Mouse (Mus musculus) limb, embryonic 11.5 days (tissue): ENCODE results near the gene Obscn. TPM values are rescaled to one million over a fixed set of nuclear protein-coding genes. Genes with fewer than 3 reads are reported as not detected.

Source experiments
- ATAC-seq: fragments of 200-750 bp; cut with Nextera tagmentation; 2 replicates; pipeline ENCODE4 v1.8.0; 2017; ENCODE audit warnings: low read depth; ENCODE audit not compliant: insufficient number of reproducible peaks, low FRiP score, low TSS enrichment
- DNase-seq: peaks from one replicate; pipeline ENCODE4 v3.0.0-alpha.2; 2015; ENCODE audit warnings: low spot score
- H3K27ac ChIP-seq: fragments of 300-500 bp; sonication (generic); replicated peaks from 2 replicates; pipeline ENCODE4 v1.5.1; 2014; ENCODE audit warnings: low read depth, mild to moderate bottlenecking, low read length
- H3K27me3 ChIP-seq: fragments of 300-500 bp; sonication (generic); 2 replicates; pipeline ENCODE4 v1.6.1; 2014; ENCODE audit warnings: mild to moderate bottlenecking, low read length, mixed read lengths; ENCODE audit not compliant: control insufficient read depth, insufficient read depth
- H3K36me3 ChIP-seq: fragments of 300-500 bp; sonication (generic); 2 replicates; pipeline ENCODE4 v1.6.1; 2014; ENCODE audit warnings: mild to moderate bottlenecking, low read length, moderate library complexity, mixed read lengths; ENCODE audit not compliant: control insufficient read depth, insufficient read depth
- H3K4me1 ChIP-seq: fragments of 300-500 bp; sonication (generic); 2 replicates; pipeline ENCODE4 v1.6.1; 2014; ENCODE audit warnings: low read length, mixed read lengths; ENCODE audit not compliant: control insufficient read depth, insufficient read depth
- H3K4me2 ChIP-seq: fragments of 300-500 bp; sonication (generic); 2 replicates; pipeline ENCODE4 v1.6.1; 2014; ENCODE audit warnings: low read depth, mild to moderate bottlenecking, moderate library complexity; ENCODE audit not compliant: severe bottlenecking
- H3K4me3 ChIP-seq: fragments of 300-500 bp; sonication (generic); 2 replicates; pipeline ENCODE4 v1.5.1; 2014; ENCODE audit warnings: low read depth, low read length
- H3K9ac ChIP-seq: fragments of 300-500 bp; sonication (generic); 2 replicates; pipeline ENCODE4 v1.6.1; 2014; ENCODE audit warnings: mild to moderate bottlenecking, low read length
- H3K9me3 ChIP-seq: fragments of 300-500 bp; sonication (generic); 2 replicates; pipeline ENCODE4 v1.6.1; 2016; ENCODE audit warnings: low read length; ENCODE audit not compliant: control insufficient read depth
- WGBS: fragments of 180-500 bp; shearing (Covaris S2); extraction: QIAGEN DNeasy Blood & Tissue Kit; methylation state at CpG from one replicate; pipeline ENCODE4 v1.1.7; 2014; 5-methylcytosine and 5-hydroxymethylcytosine counted together
- polyA plus RNA-seq: library from polyadenylated mRNA; unstranded; fragments of >200 nt; fragmentation: Nextera tagmentation; extraction: Ambion mirVana; gene quantifications from 2 replicates; pipeline ENCODE4 v1.2.1, GENCODE M21; 2014

The Obscn gene
- polyA plus RNA-seq, 1 experiment from 2014 or later = 0.08 TPM

DNA sequence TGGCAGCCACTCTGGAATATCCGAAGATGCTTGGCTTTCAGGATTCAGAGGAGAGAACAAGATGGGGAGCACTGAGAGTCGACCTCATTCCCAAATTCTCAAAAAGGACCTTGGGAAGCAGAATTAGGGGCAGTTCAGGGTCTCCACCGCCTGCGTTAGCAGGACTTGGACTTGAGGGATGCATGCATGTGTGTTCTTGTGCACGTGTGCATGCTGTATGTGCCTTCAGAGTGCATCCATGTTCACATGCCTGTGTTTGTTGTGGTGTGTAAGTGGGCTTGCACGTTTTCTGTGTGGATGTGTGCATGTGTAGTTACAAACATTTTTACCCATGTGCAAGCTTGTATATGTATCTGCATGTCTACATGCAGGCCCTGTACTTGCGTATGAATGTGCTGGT is 172.0 kb downstream of the Obscn start:
- Histone ChIP-seq H3K4me2 (no peak overlapping the region), H3K4me1 (no peaks in the 10 kb centered on the region), H3K36me3 (no peaks in the 10 kb centered on the region), H3K9ac (no peak overlapping the region), H3K27ac (no peak overlapping the region), H3K4me3 (no peak overlapping the region), H3K27me3 (peaks cover 19% of the 10 kb centered on the region), H3K9me3 (no peaks in the 10 kb centered on the region)
- ATAC-seq (no peak), DNase-seq (no peak)
- WGBS = 86% methylated on average over 7 of the region's 7 CpGs

DNA sequence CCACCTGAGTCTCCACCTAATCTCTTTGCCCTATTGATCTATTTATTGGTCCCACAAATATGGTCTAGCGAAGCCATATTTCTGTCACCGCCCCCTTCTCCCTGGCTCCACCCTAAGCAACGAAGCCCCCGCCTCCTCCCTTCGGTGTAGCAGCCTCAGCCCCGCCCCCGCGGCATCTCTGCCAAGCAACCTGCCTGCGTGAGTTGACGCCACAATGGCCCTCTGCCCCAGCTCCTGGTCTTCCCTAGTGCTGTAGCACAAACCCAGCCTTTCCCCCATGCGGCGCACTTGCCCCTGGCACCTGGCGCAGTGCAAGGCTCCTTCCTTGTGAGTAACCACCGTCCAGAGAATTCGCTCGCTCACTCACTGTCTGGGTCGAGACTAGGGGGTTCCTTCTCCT is 172.7 kb downstream of the Obscn start:
- Histone ChIP-seq H3K27ac (no peak overlapping the region), H3K36me3 (no peaks in the 10 kb centered on the region), H3K4me3 (no peak overlapping the region), H3K9ac (no peak overlapping the region), H3K9me3 (no peaks in the 10 kb centered on the region), H3K27me3 (peaks cover 21% of the 10 kb centered on the region), H3K4me2 (no peak overlapping the region), H3K4me1 (no peaks in the 10 kb centered on the region)
- 38% methylated on average over 17 of the region's 17 CpGs for WGBS
- ATAC-seq (no peak), DNase-seq (no peak)

DNA sequence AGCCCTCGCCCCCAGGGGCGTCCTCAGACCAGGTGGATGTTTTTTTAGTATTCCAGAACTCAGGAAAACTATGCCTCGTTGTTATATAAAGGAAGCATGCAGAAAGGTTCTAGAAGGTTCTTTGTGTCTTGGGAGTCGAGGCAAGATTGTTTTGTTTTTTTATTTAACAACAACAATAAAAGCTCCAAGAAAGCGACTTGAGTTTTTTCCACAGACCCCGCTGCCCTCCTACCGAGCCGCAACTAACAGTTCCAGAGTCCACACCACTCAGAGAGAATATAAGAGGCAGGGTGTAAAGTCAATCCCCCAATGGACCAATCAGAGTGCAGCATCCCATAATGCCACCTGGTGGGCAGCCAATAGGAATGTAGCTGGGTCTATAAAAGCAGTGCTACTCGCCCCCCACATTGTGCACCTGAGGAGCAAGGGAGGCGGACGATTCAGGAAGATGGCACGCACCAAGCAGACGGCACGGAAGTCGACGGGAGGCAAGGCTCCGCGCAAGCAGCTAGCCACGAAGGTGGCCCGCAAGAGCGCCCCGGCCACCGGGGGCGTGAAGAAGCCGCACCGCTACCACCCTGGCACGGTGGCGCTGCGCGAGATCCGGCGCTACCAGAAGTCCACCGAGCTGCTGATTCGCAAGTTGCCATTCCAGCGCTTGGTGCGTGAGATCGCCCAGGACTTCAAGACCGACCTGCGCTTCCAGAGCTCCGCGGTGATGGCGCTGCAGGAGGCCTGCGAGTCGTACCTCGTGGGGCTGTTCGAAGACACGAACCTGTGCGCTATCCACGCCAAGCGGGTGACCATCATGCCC is 174.6 kb downstream of the Obscn start:
- Histone ChIP-seq H3K4me2 (no peak overlapping the region), H3K27ac (no peak overlapping the region), H3K27me3 (peaks cover 22% of the 10 kb centered on the region), H3K9ac (no peak overlapping the region), H3K36me3 (no peaks in the 10 kb centered on the region; the same call in 1 of the 2 replicates), H3K4me3 (0 out of 2 replicates have a peak overlapping the region, but pooled peaks have one; percentile 3), H3K4me1 (0 out of 2 replicates have a peak, but pooled peaks cover 4% of the 10 kb centered on the region), H3K9me3 (no peaks in the 10 kb centered on the region)
- 58% methylated on average over 50 of the region's 50 CpGs for WGBS
- ATAC-seq (no peak), DNase-seq (no peak)

DNA sequence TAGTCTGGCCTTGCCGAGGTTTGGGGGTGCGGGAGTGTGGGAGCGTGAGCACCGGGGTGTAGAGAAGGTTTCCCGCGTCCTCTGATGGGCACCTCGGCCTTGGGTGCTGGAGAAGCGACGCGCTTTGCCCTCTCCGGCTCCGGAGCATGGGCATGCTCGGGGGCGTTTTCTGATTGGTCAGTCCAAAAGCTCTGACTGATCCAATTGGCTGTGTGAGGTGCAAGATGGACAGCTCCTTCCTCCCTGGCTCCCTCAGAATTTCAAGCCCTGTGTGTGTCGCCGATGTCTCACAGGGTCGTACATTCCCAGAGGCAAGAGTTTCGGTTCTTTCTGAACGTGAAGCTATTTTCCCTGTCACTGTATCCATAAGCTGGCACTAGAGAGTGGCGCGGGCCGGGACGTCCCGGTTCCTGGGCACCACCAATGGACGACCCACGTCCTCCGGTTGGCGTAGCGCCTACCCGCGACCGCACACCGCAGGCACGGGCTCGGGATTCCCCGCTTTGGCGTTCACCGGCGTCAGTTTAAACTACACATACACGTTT is 176.2 kb downstream of the Obscn start:
- no peaks in the 10 kb centered on the region; the same call in 1 of the 2 replicates for H3K36me3 ChIP-seq
- ATAC-seq (peak; percentile 68), DNase-seq (peak; percentile 81)
- peaks cover 22% of the 10 kb centered on the region for H3K27me3 ChIP-seq
- H3K4me1 ChIP-seq = 0 out of 2 replicates have a peak, but pooled peaks cover 12% of the 10 kb centered on the region
- peak overlapping the region; percentile 31 for H3K4me3 ChIP-seq
- 3% methylated on average over 40 of the region's 40 CpGs for WGBS
- H3K4me2 ChIP-seq = peak overlapping the region; percentile 56
- no peaks in the 10 kb centered on the region for H3K9me3 ChIP-seq
- peak overlapping the region; percentile 7; the same call in 1 of the 2 replicates for H3K9ac ChIP-seq
- H3K27ac ChIP-seq = no peak overlapping the region

DNA sequence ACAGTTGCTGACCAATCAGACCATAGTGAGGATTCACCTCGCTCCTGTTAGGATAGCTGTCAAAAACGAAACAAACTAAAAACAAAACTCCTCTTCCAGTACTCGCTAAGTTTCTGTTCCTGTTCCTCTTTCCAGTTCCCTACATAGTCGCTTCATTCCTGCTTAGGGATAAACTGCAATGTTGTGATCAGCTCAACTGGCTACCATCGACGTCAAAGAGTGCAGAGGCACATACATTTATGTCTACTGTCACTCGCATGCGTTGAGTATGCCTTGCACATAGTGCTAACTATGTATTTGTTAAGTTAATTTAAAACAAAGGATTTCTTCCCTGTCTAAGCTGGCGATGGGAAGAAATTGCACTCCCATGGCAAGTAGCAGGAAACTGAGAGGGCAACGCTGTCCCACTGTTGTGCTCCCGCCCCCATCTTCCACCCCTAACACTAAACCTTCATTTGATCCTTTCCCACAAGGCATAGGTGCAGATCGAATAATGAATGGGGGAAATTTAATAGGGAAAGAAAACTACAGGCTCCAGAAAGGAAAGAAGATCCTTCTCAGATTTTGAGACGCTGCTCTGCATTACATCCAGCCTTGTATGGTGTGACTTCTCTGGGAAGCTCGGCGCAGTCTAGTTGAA is 176.9 kb downstream of the Obscn start:
- no peak overlapping the region for H3K4me3 ChIP-seq
- no peak overlapping the region for H3K9ac ChIP-seq
- H3K4me1 ChIP-seq = 0 out of 2 replicates have a peak, but pooled peaks cover 12% of the 10 kb centered on the region
- DNase-seq (no peak), ATAC-seq (no peak)
- H3K4me2 ChIP-seq = peak overlapping the region; percentile 56
- no peak overlapping the region for H3K27ac ChIP-seq
- no peaks in the 10 kb centered on the region; the same call in 1 of the 2 replicates for H3K36me3 ChIP-seq
- H3K27me3 ChIP-seq = peaks cover 22% of the 10 kb centered on the region
- no peaks in the 10 kb centered on the region for H3K9me3 ChIP-seq
- WGBS = 37% methylated on average over 15 of the region's 15 CpGs

DNA sequence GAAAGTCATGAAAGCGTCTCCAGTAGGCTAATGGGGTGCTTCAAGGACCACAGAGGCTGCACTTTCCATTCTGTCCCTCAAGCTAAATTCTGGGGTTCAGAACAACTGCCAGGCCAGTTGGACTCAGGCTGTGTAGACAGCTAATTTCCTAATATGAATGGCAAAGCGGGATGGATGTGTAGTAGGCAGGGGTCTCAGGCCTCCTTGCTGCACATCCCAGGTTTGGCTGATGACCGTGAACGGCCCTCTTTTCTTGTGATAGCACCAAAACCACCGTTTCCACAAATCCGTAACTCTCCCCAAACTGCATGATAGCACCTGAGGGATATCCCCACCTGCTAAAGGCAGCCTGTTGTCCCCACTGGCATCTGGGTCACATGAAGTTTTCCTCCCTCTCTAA is 177.7 kb downstream of the Obscn start:
- Histone ChIP-seq H3K27ac (no peak overlapping the region), H3K9ac (no peak overlapping the region), H3K27me3 (peaks cover 22% of the 10 kb centered on the region), H3K4me3 (no peak overlapping the region), H3K36me3 (no peaks in the 10 kb centered on the region; the same call in 1 of the 2 replicates), H3K9me3 (no peaks in the 10 kb centered on the region), H3K4me1 (peaks cover 15% of the 10 kb centered on the region; the same call in 1 of the 2 replicates), H3K4me2 (no peak overlapping the region)
- WGBS = 88% methylated on average over 6 of the region's 6 CpGs
- ATAC-seq = no peak
- DNase-seq = no peak

DNA sequence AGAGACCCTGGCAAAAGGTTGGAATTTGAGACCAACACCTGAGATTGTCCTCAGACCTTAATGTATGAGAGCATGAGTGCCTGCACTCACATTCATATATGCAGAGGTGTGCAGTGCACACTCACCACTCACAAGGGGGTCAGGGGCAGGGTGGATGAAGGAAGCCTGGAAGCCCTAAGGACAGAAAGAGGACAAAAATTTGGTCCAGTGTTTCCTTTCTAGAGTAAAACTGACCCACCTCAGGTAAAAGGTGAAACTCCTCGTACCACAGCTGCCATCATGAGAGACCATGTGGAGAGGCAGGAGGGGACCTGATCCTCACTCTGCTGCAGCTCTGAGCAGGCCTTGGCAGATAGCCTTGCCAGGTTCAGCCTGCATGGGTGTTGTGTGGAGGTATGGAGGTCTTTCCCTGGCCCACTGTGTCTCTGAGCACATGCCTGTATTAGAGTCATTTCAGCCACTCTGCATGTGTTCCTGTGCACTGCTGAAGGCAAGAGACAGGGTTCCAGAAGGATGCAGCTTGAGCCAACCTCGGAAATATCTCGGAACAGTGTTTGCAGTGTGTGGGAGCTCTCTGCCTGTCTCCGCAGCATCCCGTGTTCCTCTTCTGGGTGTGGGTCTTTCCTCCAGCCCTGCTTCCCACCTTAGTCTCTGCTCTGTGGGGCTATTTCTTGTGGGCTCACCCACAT is 178.8 kb downstream of the Obscn start:
- Histone ChIP-seq H3K4me2 (no peak overlapping the region), H3K4me1 (peaks cover 18% of the 10 kb centered on the region; the same call in 1 of the 2 replicates), H3K27me3 (peaks cover 16% of the 10 kb centered on the region), H3K4me3 (no peak overlapping the region; the same call in 1 of the 2 replicates), H3K9ac (no peak overlapping the region), H3K27ac (no peak overlapping the region), H3K9me3 (no peaks in the 10 kb centered on the region), H3K36me3 (no peaks in the 10 kb centered on the region; the same call in 1 of the 2 replicates)
- DNase-seq = no peak
- ATAC-seq = no peak
- WGBS = 86% methylated on average over 5 of the region's 5 CpGs

DNA sequence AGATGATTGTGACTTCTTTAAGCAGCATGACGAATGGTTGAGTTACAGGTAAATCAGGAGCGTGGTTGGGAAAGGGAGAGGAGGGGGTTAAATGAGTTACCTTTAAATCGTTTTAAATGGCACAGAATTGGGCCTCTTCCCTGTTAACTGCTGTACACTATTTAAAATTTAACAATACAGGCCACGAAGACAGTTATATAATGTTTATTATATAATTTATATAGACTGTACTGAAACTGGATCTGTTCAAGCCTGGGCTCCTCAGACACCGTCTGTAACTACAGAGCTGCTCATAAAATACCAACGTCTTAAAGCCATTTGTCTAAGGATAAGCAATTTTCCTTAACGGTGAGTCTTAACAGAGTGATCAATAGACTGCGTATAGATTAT is 180.3 kb downstream of the Obscn start:
- Histone ChIP-seq H3K4me1 (peaks cover 18% of the 10 kb centered on the region; the same call in 1 of the 2 replicates), H3K36me3 (no peaks in the 10 kb centered on the region; the same call in 1 of the 2 replicates), H3K27me3 (peaks cover 12% of the 10 kb centered on the region; the same call in 1 of the 2 replicates), H3K9ac (peak overlapping the region; percentile 90), H3K4me2 (peak overlapping the region; percentile 89), H3K27ac (no peak overlapping the region; the same call in 1 of the 2 replicates), H3K9me3 (no peaks in the 10 kb centered on the region), H3K4me3 (peak overlapping the region; percentile 82)
- DNase-seq (no peak), ATAC-seq (no peak)
- WGBS = 36% methylated on average over 8 of the region's 8 CpGs
